Mouse (Mus musculus) neural tube, embryonic 15.5 days (tissue): ENCODE measurements around the gene Mgst1. TPM values are rescaled to one million over a fixed set of nuclear protein-coding genes. Genes with fewer than 3 reads are reported as not detected.

Source experiments
- ATAC-seq: fragments of 200-750 bp; cut with Nextera tagmentation; 2 replicates; pipeline ENCODE4 v1.8.0; 2017; ENCODE audit warnings: mild to moderate bottlenecking, moderate TSS enrichment, moderate library complexity; ENCODE audit not compliant: low FRiP score
- H3K27ac ChIP-seq: fragments of 300-500 bp; sonication (generic); replicated peaks from 2 replicates; pipeline ENCODE4 v1.5.1; 2015; ENCODE audit warnings: mild to moderate bottlenecking, inconsistent platforms
- H3K27me3 ChIP-seq: fragments of 300-500 bp; sonication (generic); replicated peaks from 2 replicates; pipeline ENCODE4 v1.6.1; 2015; ENCODE audit warnings: inconsistent platforms
- H3K36me3 ChIP-seq: fragments of 300-500 bp; sonication (generic); 2 replicates; pipeline ENCODE4 v1.6.1; 2015; ENCODE audit warnings: inconsistent platforms
- H3K4me1 ChIP-seq: fragments of 300-500 bp; sonication (generic); 2 replicates; pipeline ENCODE4 v1.6.1; 2015; ENCODE audit warnings: inconsistent platforms
- H3K4me2 ChIP-seq: fragments of 300-500 bp; sonication (generic); 2 replicates; pipeline ENCODE4 v1.6.1; 2015; ENCODE audit warnings: inconsistent platforms, mild to moderate bottlenecking, moderate library complexity
- H3K4me3 ChIP-seq: fragments of 300-500 bp; sonication (generic); replicated peaks from 2 replicates; pipeline ENCODE4 v1.5.1; 2015; ENCODE audit warnings: mild to moderate bottlenecking, inconsistent platforms
- H3K9ac ChIP-seq: fragments of 300-500 bp; sonication (generic); replicated peaks from 2 replicates; pipeline ENCODE4 v1.6.1; 2015; ENCODE audit warnings: mild to moderate bottlenecking, inconsistent platforms
- H3K9me3 ChIP-seq: fragments of 300-500 bp; sonication (generic); replicated peaks from 2 replicates; pipeline ENCODE4 v1.6.1; 2016; ENCODE audit warnings: inconsistent platforms
- WGBS: fragments of 180-500 bp; shearing (Covaris S2); methylation state at CpG from one replicate; pipeline ENCODE4 v1.1.7; 2015; ENCODE audit warnings: mixed read lengths; 5-methylcytosine and 5-hydroxymethylcytosine counted together
- polyA plus RNA-seq: library from polyadenylated mRNA; unstranded; fragments of >200 nt; fragmentation: Nextera tagmentation; extraction: Ambion mirVana; gene quantifications from 2 replicates; pipeline ENCODE4 v1.2.1, GENCODE M21; 2015

The Mgst1 gene
- polyA plus RNA-seq = 101 and 107 TPM in 2 replicates

DNA sequence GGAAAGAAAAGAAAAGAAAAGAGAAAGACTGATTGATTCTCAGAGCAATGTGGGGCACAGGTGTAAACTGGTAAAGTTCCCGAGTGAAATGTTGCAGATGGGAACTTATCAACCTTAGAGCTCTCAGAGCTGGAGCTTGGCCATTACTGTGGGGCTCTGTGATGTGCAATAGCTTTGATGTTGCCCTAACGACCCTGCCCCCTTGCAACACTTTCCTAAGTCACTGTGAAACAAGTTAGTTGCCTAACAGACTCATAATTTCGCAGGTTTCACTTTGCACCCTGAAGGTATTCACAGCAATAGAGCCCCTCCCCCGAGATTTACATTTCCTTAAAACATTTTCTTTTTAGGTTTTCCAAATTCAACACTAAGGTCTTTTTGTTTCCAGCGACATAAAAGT, at the start of gene Mgst1:
Mgst1 (plus strand) TSS at position 387 of the 400 bp plus-strand sequence.
- peak within 1 kb of the TSS; percentile 75 for H3K4me2 ChIP-seq
- peak within 1 kb of the TSS; percentile 43 for H3K4me3 ChIP-seq
- H3K4me1 ChIP-seq = peaks cover 11% of the 10 kb centered on the region
- no peaks in the 10 kb centered on the region for H3K9me3 ChIP-seq
- 0 out of 2 replicates have a peak, but pooled peaks cover 5% of the 10 kb centered on the region for H3K27me3 ChIP-seq
- ATAC-seq = no peak
- no peaks in the 10 kb centered on the region for H3K36me3 ChIP-seq
- H3K27ac ChIP-seq = peak within 1 kb of the TSS; percentile 45
- H3K9ac ChIP-seq = peak within 1 kb of the TSS; percentile 8; the same call in 1 of the 2 replicates
- under 1% methylated on average over 5 of the region's 5 CpGs for WGBS

GRCm38 (mm10) chr6:138092432-138092831, 47.7 kb upstream of the Mgst1 start:
- Histone ChIP-seq H3K36me3 (no peaks in the 10 kb centered on the region), H3K4me1 (no peaks in the 10 kb centered on the region), H3K9me3 (no peaks in the 10 kb centered on the region), H3K27me3 (no peaks in the 10 kb centered on the region), H3K4me2 (no peak overlapping the region), H3K27ac (no peak overlapping the region), H3K4me3 (no peak overlapping the region), H3K9ac (no peak overlapping the region)
- no peak for ATAC-seq
- WGBS = 73% methylated on average over 7 of the region's 7 CpGs

- 92% methylated on average over 3 of the region's 3 CpGs for WGBS
- no peak overlapping the region for H3K27ac ChIP-seq
- H3K27me3 ChIP-seq = no peaks in the 10 kb centered on the region
- no peaks in the 10 kb centered on the region for H3K4me1 ChIP-seq
- no peaks in the 10 kb centered on the region for H3K9me3 ChIP-seq
- no peak overlapping the region for H3K4me2 ChIP-seq
- no peak overlapping the region for H3K4me3 ChIP-seq
- ATAC-seq = no peak
- H3K9ac ChIP-seq = no peak overlapping the region
- H3K36me3 ChIP-seq = no peaks in the 10 kb centered on the region
Observed at GRCm38 (mm10) chr6:138095060-138095459, 45.1 kb upstream of the Mgst1 start.

DNA sequence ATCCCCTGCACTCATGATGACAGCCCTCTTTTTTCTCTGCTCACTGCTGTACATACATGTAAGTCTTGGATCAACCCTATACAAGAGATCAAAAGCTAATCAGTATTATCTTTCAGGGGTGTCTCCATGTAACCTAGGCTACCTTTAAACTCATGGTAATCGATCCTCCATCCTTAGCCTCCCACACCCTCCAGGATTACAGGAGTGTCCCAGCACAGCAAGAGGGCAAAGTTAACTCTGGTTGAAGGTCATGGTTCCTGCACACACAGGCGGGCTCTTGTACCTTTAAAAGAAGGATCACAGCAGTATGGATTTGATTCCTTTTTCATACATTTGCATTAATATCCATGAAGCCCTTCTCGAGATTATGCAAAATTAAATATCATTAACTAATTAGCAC, 40.5 kb upstream of the Mgst1 start:
- Histone ChIP-seq H3K36me3 (no peaks in the 10 kb centered on the region), H3K9ac (no peak overlapping the region), H3K9me3 (no peaks in the 10 kb centered on the region), H3K4me2 (no peak overlapping the region), H3K4me3 (no peak overlapping the region), H3K27ac (no peak overlapping the region), H3K4me1 (no peaks in the 10 kb centered on the region), H3K27me3 (no peaks in the 10 kb centered on the region)
- 74% methylated on average over 3 of the region's 3 CpGs for WGBS
- ATAC-seq = no peak

DNA sequence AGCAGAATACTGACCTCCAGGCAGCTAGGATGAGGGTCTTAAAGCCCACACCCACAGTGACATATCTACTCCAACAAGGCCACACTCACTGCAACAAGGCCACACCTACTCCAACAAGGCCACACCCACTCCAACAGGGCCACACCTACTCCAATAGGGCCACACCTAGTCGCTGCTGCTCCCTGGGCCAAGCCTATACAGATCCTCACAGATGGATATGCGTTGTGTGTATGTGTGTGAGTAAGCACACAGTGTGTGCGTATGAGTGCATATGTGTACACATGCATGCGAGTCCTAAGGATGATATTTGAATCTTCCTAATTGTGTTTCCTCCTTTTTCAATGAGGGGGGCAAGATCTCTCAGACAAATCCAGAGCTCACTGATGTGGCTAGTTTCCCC, 38.3 kb upstream of the Mgst1 start:
- H3K36me3 ChIP-seq = no peaks in the 10 kb centered on the region
- 90% methylated on average over 4 of the region's 4 CpGs for WGBS
- H3K9me3 ChIP-seq = no peaks in the 10 kb centered on the region
- no peak overlapping the region for H3K4me3 ChIP-seq
- no peaks in the 10 kb centered on the region for H3K4me1 ChIP-seq
- ATAC-seq = no peak
- no peak overlapping the region for H3K27ac ChIP-seq
- no peaks in the 10 kb centered on the region for H3K27me3 ChIP-seq
- no peak overlapping the region for H3K9ac ChIP-seq
- H3K4me2 ChIP-seq = no peak overlapping the region

- no peak overlapping the region for H3K27ac ChIP-seq
- no peaks in the 10 kb centered on the region for H3K4me1 ChIP-seq
- H3K9ac ChIP-seq = no peak overlapping the region
- no peaks in the 10 kb centered on the region for H3K27me3 ChIP-seq
- H3K4me3 ChIP-seq = no peak overlapping the region
- no peaks in the 10 kb centered on the region for H3K36me3 ChIP-seq
- H3K4me2 ChIP-seq = no peak overlapping the region
- WGBS = 79% methylated on average over 7 of the region's 7 CpGs
- H3K9me3 ChIP-seq = no peaks in the 10 kb centered on the region
- no peak for ATAC-seq
Observed at GRCm38 (mm10) chr6:138102940-138103339, 37.2 kb upstream of the Mgst1 start.

- no peak for ATAC-seq
- no peaks in the 10 kb centered on the region for H3K36me3 ChIP-seq
- H3K9ac ChIP-seq = no peak overlapping the region
- H3K27ac ChIP-seq = no peak overlapping the region
- no peak overlapping the region for H3K4me3 ChIP-seq
- H3K9me3 ChIP-seq = no peaks in the 10 kb centered on the region
- H3K4me1 ChIP-seq = no peaks in the 10 kb centered on the region
- no peaks in the 10 kb centered on the region for H3K27me3 ChIP-seq
- no peak overlapping the region for H3K4me2 ChIP-seq
Observed at GRCm38 (mm10) chr6:138104559-138104958, 35.6 kb upstream of the Mgst1 start.

- no peak overlapping the region for H3K27ac ChIP-seq
- 0 out of 2 replicates have a peak, but pooled peaks cover 3% of the 10 kb centered on the region for H3K4me1 ChIP-seq
- H3K4me3 ChIP-seq = no peak overlapping the region
- no peaks in the 10 kb centered on the region for H3K9me3 ChIP-seq
- H3K4me2 ChIP-seq = no peak overlapping the region
- no peaks in the 10 kb centered on the region for H3K36me3 ChIP-seq
- no peak overlapping the region for H3K9ac ChIP-seq
- 70% methylated on average over 3 of the region's 3 CpGs for WGBS
- H3K27me3 ChIP-seq = no peaks in the 10 kb centered on the region
- ATAC-seq = 0 out of 2 replicates have a peak, but pooled peaks have one; percentile 38
Observed at GRCm38 (mm10) chr6:138117496-138117895, 22.6 kb upstream of the Mgst1 start.

DNA sequence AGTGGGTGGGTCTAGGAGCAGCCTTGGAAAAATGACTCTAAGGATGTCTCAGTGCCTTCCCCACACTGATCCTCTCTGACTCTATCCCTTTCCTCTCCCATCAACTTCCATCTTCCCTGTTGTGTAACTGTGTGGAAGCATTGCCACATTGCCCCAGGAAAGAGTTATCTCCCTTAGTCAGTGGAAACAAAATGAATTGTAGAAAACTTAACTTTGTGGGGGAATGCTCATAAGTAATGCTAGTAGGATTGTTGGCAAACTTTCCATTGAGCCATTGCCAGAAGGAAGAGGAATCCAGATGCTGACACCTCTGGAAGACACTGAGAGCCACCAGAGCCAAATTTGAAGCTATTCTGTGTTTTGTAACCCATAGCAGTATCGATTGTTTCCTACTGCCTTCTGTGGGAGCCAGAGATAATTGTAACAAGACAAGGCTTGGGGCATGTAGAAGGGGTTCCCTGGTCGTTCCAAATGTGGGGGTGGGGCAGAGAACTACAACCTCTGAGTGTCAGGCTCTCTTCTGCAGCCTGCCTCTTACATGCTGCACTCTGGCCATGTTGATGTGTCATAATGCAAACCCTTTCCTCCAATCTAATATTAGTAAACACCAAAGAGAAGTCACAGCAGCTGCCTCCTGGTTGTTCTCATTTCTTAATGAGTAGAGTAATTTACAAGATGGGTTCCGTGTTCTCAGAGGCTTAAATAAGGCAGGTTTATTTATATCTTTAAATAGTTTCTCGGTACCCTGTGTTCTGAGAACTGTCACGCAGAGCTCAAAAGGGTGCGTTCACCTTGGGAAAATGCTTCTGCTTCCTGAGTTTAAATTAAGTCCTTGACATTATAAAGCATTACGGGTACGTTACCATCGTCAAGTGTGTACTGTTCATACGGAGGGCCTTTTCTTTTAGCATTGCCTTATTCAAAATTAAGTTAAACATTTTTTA, 11.5 kb upstream of the Mgst1 start:
- Histone ChIP-seq H3K27me3 (no peaks in the 10 kb centered on the region), H3K27ac (no peak overlapping the region), H3K36me3 (no peaks in the 10 kb centered on the region), H3K4me2 (no peak overlapping the region), H3K9ac (no peak overlapping the region), H3K9me3 (no peaks in the 10 kb centered on the region), H3K4me1 (no peaks in the 10 kb centered on the region), H3K4me3 (no peak overlapping the region)
- 85% methylated on average over 10 of the region's 10 CpGs for WGBS
- no peak for ATAC-seq

GRCm38 (mm10) chr6:138130541-138130940, 9.6 kb upstream of the Mgst1 start:
- Histone ChIP-seq H3K4me1 (no peaks in the 10 kb centered on the region), H3K27ac (no peak overlapping the region), H3K9ac (no peak overlapping the region), H3K9me3 (no peaks in the 10 kb centered on the region), H3K4me3 (no peak overlapping the region), H3K36me3 (no peaks in the 10 kb centered on the region), H3K4me2 (no peak overlapping the region), H3K27me3 (no peaks in the 10 kb centered on the region)
- 48% methylated on average over 3 of the region's 3 CpGs for WGBS
- ATAC-seq = no peak

GRCm38 (mm10) chr6:138140336-138140735, 220 bp downstream of the Mgst1 start:
- Histone ChIP-seq H3K27me3 (0 out of 2 replicates have a peak, but pooled peaks cover 5% of the 10 kb centered on the region), H3K4me3 (peak overlapping the region; percentile 43), H3K36me3 (no peaks in the 10 kb centered on the region), H3K9me3 (no peaks in the 10 kb centered on the region), H3K4me1 (peaks cover 11% of the 10 kb centered on the region), H3K9ac (peak overlapping the region; percentile 8; the same call in 1 of the 2 replicates), H3K4me2 (peak overlapping the region; percentile 75), H3K27ac (peak overlapping the region; percentile 45; the same call in 1 of the 2 replicates)
- WGBS = 0% methylated on average over 16 of the region's 16 CpGs
- peak; percentile 81 for ATAC-seq

DNA sequence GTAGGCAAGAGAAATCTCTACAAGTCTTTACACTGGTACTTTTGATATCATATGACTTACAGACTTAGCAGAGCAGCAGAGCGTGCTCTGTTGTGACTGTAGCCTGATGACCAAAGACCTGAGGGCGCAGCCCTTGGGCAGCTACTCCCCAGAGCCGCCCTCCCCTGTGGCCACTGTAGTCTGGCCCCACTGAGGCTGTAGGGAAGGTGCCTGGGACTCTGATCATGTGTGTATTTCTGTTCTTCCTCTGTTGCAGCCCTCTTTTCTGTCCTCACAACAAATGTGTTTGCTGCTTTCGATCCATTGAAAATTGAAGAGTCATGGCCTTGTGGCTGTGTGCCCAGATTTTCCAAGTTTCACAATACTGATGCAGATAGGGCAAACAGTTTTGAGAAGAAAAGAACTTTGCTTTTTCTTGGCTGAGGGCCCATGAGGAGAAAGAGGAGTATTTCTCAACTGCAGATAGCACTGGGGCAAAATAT, 1.0 kb downstream of the Mgst1 start:
- Histone ChIP-seq H3K27me3 (0 out of 2 replicates have a peak, but pooled peaks cover 5% of the 10 kb centered on the region), H3K36me3 (no peaks in the 10 kb centered on the region), H3K4me2 (peak overlapping the region; percentile 75), H3K9me3 (no peaks in the 10 kb centered on the region), H3K4me1 (peaks cover 11% of the 10 kb centered on the region), H3K4me3 (peak overlapping the region; percentile 43), H3K9ac (no peak overlapping the region), H3K27ac (peak overlapping the region; percentile 45)
- WGBS = 43% methylated on average over 4 of the region's 4 CpGs
- ATAC-seq = no peak
